Mouse (Mus musculus) ES-Bruce4 (cell line): ENCODE measurements around the gene Canx.

ENCODE experiments used
- CTCF ChIP-seq: IDR thresholded peaks from one replicate; pipeline ENCODE4 v1.8.1; 2011; ENCODE audit warnings: low read depth, low read length
- POLR2A ChIP-seq: IDR thresholded peaks from one replicate; pipeline ENCODE4 v1.8.1; 2011; ENCODE audit warnings: low read length; ENCODE audit not compliant: insufficient read depth

GRCm38 (mm10) chr11:50254010-50254580 is 71.4 kb downstream of the Canx start:
- TF ChIP-seq CTCF (no peak), POLR2A (no peak)
